Mouse (Mus musculus): ENCODE data around the gene Rnf10.
"Not testable (repeated sequence)": the region's sequence is repeated elsewhere in the genome, so short reads cannot be mapped to it uniquely, and the experiment has no call there.

Gene Rnf10

DNA sequence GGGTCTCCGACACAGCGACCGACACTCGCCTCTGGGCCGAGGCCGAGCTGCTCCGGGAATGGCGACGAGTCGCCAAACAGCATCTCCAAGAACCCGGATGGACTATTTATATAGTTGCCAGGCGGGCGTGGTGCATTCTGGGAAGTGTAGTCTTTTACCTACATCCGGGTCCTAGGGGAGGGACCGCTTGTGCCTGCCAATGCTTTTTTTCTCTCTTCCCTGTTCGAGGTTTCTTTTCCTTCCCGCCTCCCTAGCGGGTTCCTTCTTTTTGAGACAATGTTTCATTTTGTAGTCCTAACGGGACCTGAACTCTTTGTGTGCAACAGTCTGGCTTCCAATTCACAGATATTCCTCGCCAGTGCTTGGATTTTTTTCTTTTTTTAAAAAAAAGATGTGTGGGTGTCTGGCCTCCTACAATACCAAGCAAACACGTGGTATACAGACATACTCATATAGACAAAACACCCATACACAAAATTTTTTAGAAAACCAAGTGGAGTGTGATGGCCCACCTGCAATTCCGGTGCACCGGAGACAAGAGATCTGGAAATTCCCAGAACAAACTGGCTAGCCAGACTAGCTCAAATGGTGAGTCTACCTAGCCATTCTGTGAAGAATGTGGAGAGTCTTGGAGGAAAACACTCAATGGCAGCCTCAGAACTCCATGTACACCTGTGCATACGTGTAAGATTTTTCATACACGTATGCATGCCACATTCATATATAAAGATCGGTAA lies at the start of gene Rnf10:
Gene Rnf10, minus strand, starts transcription at position 87 of the 737 bp plus-strand sequence.
- DNase-seq (ENCODE audit: low read depth, low spot score): peak; percentile 98

DNA sequence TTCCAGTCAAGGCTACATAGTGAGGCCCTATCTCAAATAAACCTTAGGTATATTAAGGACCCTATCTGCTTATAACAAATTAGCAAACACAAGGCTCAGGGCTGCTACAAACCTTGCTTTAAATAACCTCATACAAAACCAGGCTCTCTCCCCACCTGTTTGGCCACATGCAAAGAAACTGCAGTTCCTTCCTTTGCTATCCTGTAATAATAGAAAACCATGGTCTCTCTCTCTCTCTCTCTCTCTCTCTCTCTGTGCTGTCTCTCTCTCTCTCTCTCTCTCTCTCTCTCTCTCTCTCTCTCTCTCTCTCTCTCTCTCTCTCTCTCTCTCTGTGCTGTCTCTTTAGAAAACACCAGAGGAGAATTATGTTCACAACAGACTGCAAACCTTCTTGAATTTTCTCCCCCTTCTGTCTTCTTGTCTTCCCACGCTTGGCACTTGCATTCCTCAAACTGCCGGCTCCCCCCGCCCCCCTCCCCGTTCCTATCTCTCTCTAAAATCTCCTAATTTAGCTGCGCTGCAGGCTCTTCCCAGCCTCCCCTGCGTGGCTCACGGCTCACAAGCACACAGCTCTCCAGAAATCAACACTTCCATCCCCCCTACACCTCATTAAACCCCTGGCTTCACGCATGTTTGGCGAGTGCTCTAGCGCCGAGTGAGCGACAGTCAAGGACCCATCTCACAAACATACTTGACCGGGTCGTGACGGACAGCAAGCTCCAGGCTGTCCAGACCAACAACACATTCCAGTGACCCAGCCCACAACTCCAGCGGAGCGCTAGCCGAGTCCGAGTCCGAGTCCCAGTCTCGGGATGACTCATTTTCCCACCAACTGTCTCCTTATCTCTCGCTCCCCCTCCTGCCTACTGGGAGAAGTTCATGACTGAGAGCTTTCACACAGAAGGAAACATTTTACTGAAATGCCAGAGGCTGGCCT lies 46.6 kb upstream of the Rnf10 start:
- DNase-seq (ENCODE audit: low read depth, low spot score): peak; percentile 78

DNA sequence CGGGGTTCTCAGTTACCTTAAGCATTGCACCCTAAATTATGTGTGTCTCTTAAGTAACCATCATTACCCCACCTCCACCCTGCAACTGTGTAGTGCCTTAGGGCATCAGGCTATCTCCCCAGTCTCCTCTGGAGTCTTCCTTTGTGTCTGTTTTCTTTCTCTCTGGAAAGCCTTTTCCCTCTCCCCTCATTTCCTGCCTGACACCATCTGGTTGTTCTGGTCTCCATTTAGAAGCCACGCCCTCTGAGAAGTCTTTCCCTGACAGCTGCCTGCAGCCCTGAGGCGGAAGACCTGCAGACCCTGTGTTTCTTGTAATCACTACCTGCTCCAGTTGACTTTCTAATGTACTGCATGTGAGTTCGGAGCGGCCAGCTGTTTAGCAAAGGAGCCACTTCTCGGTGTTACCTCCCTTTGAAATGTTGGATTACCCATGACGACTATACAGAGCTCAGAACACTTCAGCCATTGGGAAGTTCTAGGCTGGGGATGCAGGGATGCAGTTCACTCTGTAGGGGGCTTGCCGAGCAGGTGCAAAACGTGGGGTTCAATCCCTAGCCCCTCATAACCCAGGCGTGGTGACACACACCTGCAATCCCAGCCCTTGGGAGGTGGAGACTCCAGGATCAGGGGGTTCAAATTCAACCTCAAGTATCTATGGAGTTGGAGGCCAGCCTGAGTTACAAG lies 45.1 kb upstream of the Rnf10 start:
- peak; percentile 92 for DNase-seq (ENCODE audit: low read depth, low spot score)

DNA sequence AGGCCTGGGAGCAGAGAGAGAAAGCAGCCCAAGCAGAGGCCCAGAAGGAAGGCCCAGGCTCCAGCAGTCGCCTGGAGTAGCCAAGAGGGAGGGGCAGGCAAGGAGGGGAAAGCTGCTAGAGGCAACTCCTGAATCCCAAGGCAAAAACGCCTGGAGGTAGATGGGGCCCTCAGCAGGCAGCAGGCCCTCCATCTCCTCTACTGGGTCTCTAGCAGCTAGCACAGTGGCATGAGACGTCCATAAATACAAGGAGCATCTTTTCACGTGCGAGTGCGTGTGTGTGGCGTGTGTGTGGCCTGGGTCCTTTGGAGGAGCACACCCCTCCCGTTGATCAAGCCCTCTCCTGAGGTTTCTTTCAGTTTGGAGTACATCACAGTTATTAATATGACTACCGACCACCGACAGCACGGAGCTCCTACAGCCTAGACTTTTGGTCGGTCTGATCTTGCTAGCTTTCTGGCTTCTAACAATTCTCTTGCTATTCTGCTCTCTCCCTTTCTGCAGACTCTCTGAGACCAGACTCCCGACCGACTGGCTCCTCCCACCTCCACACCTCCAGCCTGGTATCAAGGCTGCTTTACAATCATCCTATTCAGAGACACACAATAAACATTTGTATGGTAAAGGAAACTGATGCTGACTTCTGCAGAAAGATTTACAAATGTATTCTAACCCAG lies 44.4 kb upstream of the Rnf10 start:
- DNase-seq (ENCODE audit: low read depth, low spot score): peak; percentile 47

DNA sequence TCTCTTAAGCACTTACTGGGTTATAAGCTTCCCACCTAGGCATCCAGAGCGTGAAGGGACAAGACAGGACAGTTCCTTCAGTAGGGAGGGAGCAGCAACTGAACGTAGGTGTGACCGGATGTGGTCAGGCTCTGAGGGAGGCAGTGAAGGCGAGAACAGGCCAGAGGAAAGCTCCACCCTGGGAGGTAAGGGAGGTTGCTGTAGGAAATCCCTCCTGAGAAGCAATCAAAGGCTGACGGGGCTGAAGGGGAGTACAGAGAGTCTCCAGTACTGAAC lies 40.9 kb upstream of the Rnf10 start:
- peak; percentile 23 for DNase-seq (ENCODE audit: low read depth, low spot score)

DNA sequence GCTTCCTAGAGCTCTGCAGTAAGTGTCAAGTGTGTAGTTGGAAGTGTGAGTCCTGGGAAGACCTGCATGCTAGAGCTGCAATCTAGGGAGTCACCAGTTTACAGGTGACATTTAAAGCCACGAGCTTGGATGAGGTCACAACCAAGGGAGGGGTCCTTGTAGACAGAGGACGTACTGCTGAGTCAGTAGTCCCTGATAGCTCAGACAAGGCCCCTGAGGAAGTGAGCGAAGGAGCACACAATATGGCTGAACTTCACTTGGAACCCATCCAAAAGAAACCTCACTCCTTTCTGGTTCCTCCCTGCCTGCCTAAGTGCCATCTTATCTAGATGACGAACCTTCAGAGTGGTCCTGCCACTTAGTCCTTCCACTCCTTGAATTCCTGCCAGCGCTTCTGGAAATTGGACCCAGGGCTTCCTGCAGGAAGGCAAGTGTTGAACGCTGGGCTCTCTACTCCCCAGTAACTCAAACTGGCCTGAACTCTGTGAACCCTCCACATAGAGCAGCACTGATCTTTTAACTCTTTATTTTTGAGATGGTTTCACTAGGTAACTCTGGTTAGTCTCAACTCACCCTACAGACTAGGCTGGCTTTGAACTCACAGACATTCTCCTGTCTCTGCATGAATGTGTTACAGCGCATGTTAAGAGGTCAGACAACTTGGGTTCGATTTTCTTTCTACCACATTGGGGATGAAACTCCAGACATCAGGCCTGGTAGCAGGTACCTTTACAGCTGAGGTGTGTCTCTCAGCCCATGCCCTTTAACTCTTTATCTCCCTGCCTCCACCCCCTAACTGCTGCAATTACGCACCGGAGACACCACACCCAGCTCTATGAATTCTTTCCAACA lies 40.3 kb upstream of the Rnf10 start:
- no peak for DNase-seq (ENCODE audit: low read depth, low spot score)

DNA sequence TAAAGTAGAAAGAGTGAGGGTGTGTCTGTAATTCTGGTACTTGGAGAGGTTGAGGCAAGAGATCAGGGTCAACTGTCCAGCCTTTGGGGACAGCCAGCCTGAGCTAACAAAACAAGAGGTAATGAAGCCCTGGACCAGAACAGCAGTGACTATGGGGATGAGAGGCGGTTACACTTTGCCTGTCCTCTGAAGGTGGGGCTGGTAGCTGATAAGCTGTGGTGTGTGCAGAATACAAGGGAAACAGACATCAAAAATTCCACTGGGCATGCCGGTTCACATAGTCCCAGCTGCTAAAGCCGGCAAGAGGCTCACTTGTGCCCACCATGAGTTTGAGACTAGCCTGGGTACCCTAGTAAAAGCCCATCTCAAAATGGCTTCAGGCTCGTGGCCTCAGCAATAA lies 39.7 kb upstream of the Rnf10 start:
- DNase-seq (ENCODE audit: low read depth, low spot score): no peak

DNA sequence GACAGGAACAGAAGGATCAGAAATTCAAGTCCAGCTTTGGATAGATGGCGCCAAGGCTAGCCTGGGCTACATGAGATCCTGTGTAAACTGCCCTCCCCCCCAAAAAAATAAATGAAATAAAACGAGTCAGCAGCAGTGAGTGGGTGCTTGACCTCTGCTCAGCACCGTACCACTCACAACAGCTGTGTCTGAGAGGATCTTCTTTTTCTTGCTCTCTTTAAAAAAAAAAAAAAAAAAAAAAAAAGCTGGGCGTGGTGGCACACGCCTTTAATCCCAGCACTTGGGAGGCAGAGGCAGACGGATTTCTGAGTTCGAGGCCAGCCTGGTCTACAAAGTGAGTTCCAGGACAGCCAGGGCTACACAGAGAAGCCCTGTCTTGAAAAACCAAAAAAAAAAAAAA lies 29.5 kb upstream of the Rnf10 start:
- not testable (repeated sequence) for DNase-seq (ENCODE audit: low read depth, low spot score)

DNA sequence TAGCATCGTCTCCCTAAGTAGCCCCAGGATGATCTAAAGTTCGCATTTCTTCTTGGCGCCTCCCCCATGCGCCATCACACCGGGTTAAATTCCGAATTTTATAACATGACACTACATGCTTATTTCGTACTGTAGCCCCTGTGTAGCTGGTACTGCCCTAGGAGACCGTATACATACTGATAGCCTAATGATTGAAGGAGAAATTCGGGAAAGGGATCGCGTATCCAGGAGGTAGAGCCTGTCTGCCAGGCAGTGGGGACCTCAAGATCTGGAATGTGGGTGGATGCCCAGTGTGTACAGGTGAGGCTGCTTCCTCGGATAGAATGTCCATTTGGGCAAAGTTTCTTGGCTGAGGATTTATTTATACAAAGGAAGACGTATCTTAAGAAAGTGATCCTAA lies 28.9 kb upstream of the Rnf10 start:
- DNase-seq (ENCODE audit: low read depth, low spot score): no peak

DNA sequence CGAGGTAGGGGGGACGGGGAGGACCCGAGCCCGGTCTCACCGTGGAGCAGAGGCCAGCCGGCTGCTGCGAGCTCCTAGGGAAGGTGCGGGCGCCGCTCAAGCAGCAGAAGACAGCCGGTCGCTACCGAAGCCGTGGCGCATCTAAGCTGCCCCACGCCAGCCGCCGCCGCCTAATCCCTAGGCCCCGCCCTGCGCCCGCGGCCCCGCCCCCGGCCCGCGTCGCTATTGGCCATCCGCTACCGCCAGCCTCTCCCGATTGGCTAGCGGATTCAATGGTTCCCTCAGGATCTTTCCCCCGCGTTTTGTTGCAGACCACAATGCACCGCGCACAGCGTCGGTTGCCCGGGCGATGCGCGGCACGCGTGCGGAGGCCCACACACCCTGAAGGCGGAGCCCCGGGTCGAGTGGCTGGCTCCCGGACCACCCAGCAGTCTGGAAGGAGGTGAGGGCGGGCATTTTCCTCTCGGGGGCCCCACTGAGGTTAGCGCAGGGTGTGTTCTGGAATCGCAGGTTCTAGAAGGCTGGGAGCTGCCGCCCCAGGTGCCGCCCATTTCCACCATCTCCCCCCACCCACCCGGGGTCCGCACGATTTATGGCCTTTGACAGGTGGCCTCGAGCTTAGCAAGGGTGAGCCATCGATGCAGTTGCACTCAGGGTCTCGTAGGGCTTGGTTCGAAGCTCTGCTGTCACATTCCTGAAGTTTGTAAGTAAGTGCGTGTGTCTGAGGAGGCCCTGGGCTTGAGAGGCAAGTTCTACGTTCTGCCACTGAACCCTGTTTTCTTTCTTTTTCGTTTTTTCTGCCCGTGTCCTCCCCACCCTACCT lies 28.3 kb upstream of the Rnf10 start, which contains the start of gene Dynll1:
Gene Dynll1, minus strand, starts transcription at position 208 of the 823 bp plus-strand sequence.
- DNase-seq (ENCODE audit: low read depth, low spot score): peak; percentile 98

DNA sequence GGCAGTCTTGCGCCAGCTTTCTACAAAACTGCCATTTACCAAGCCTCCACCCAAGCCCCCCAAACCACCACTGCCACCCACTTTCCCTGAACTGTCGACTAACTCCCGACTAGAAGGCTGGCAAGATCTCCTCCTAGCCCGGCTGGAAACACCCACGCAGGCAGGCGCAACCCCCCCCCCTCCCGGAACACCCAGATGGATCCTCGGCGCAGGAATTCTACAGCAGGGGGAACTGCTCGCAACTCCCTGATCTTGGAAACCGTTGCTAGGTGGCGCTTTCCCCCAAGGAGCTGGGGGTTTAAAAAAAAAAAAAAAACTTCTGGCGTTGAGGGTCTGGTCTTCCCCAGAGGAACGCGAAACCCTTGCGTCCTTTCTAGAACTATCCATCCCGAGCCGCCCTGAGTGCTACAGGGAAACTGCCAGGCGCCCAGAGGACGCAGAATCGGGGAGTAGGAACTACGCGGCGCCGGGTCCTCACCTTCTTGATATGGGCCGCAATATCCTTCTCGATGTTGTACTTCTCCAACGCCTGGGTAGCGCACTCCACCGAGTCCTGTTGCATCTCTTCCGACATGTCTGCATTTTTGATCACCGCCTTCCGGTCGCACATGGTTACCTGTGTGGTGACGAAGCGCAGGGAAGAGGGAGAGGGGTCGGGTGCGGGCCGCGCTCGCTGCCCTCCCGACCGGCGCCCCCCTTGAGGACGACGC lies 27.5 kb upstream of the Rnf10 start:
- peak; percentile 76 for DNase-seq (ENCODE audit: low read depth, low spot score)

DNA sequence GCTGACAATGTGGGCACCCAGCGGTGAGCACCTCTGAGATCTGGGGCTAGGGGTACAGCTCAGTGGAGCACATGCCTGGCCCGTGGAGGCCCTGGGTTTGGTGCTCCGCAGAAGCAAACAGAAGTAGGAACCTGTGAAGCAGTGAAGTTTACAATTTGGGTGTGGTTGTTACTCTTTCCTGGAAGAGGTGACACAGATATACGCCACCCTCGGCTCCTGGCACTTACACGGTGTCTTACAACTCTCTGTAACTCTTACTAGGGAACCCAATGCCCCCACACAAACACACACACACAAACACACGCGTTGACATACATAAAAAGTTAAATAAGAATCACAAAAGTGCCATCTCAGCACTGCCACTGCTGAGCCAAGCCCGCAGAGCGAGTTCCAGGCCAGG lies 23.6 kb upstream of the Rnf10 start:
- no peak for DNase-seq (ENCODE audit: low read depth, low spot score)

DNA sequence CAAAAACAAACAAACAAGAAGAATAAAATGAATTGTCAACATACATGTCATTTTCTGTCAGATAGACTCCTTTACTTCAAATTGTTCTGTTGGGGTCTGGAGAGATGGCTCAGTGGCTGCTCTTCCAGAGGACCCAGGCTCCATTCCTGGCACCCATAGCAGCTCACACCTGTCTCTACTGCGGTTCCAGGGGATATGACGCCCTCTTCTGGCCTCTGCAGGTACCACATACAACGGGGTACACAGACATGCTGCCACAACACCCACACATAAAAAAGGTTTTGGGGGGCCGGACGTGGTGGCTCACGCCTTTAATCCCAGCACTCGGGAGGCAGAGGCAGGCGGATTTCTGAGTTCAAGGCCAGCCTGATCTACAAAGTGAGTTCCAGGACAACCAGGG lies 21.5 kb upstream of the Rnf10 start:
- DNase-seq (ENCODE audit: low read depth, low spot score): peak; percentile 57

DNA sequence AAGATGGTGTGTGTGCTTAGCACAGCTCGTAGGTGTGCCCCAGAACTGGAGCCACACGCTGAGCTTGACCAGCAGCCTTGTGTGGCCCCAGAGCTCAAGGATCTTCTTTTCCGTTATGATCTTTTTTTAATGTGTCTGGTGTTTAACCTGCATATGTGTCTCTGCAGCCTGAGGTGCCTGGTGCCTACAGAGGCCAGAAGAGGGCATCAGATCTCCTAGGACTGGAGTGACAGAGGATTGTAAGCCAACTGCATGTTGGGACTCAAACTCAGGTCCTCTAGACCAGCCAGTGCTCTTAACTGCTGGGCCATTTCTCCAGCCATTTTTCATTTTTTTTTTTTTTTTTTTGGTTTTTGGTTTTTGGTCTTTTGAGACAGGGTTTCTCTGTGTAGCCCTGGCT lies 12.0 kb upstream of the Rnf10 start:
- DNase-seq (ENCODE audit: low read depth, low spot score): no peak

DNA sequence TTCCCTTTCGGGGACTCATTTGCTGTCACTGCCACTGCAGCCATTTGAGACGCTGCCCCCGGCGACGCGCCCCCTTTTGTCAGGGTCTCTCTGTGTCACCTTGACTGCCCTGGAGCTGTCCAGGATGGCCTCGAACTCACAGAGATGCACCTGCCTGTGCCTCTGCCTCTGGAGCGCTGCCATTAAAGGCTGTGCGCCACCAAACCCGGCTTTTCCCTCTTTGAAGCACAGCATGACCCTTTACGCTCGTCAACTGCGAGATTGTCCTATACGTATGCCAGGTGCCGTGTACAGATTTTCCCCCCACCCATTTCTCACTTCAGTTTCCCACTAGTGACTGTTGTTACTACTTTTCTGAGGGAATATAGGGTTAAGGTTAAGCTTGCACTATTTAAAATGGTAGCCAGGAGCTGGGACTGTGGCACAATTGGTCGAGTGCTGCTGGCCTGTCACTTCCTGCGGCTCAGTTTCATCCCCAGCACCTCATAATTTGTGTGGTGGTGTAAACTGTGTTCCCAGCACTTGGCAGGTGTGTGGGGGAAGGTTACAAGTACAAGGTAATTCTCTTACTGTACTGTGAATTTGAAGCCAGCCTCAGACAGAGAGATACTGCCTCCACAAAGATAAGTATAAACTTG lies 7.5 kb upstream of the Rnf10 start:
- DNase-seq (ENCODE audit: low read depth, low spot score): peak; percentile 63

DNA sequence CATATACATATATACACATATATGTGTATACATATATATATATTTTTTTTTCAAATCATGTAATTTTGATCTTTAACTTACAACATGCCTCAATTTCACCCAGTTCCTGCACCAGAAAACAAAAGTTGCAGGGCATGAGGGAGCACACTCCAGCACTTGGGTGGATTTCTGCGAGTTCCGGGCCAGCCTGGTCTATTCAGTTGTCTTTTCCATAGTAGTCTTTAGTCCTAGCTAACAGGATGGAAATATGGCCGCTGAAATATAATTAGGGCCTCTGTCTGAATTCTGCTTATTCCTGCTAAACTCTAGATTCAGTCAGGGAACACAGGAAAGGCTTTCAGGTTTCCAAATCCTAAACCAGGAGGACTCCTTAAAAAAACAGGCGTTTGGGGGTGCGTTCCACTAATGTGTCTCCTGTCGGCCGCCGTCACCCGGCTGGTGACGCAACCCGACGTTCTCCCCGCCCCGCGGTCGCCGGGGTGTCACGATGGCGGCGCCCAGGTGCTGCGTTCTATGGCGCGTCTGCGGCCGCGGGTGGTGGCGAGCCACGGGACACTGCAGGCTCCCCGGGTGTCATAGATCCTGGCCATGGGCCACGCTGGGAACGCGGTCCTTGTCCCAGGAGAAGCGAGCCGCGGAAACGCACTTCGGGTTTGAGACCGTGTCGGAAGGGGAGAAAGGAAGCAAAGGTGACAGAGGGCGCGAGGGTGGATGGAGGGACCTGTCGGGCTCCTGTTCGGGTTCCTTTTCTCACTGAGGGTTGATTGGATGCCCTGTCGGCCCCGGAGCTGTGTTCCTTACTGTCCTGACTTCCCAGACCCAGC lies 6.7 kb upstream of the Rnf10 start, which contains the start of gene Coq5:
Gene Coq5, plus strand, starts transcription at position 441 of the 824 bp plus-strand sequence.
- DNase-seq (ENCODE audit: low read depth, low spot score): peak; percentile 76

DNA sequence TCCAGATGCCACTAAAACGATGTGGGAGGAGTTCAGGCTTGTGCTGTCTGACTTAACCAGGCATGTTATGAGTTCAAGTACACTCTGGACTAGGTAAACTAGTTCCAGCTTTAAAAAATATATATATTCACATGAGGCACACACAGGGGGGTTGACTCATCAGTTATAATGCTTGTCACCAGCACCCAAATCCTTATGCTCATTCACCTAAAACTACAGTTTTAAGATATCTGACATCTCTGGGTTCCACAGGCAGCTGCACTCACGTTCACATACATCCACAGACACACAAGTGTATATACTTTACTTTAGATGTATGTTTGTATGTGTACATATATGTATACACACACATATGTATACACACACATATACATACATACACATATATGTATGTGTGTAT lies 6.1 kb upstream of the Rnf10 start:
- DNase-seq (ENCODE audit: low read depth, low spot score): no peak

DNA sequence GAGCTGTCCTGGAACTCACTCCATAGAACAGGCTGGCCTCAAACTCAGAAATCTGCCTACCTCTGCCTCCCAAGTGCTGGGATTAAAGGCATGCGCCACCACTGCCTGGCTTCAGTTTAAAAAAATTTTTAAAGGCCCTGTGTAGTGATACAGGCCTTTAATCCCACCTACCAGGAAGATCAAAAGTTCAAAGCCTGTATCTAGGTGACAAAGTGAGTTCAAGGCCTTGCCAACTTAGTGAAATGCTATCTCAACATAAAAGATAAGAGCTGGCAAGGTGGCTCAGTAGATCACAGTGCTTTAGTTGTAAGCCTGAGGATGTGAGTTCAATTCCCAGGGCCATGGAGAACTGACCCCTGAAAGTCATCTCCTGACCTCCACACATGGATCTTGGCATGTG lies 5.4 kb upstream of the Rnf10 start:
- no peak for DNase-seq (ENCODE audit: low read depth, low spot score)
